Mouse (Mus musculus) neural tube, embryonic 15.5 days (tissue): Measurements from ENCODE around the gene Syt16. TPM values are rescaled to one million over a fixed set of nuclear protein-coding genes. Genes with fewer than 3 reads are reported as not detected.
A peak's percentile ranks its signal among the peaks of the same experiment; 100 is the strongest.

Source experiments
- ATAC-seq: fragments of 200-750 bp; cut with Nextera tagmentation; 2 replicates; pipeline ENCODE4 v1.8.0; 2017; ENCODE audit warnings: mild to moderate bottlenecking, moderate TSS enrichment, moderate library complexity; ENCODE audit not compliant: low FRiP score
- H3K27ac ChIP-seq: fragments of 300-500 bp; sonication (generic); replicated peaks from 2 replicates; pipeline ENCODE4 v1.5.1; 2015; ENCODE audit warnings: mild to moderate bottlenecking, inconsistent platforms
- H3K27me3 ChIP-seq: fragments of 300-500 bp; sonication (generic); replicated peaks from 2 replicates; pipeline ENCODE4 v1.6.1; 2015; ENCODE audit warnings: inconsistent platforms
- H3K36me3 ChIP-seq: fragments of 300-500 bp; sonication (generic); 2 replicates; pipeline ENCODE4 v1.6.1; 2015; ENCODE audit warnings: inconsistent platforms
- H3K4me1 ChIP-seq: fragments of 300-500 bp; sonication (generic); 2 replicates; pipeline ENCODE4 v1.6.1; 2015; ENCODE audit warnings: inconsistent platforms
- H3K4me2 ChIP-seq: fragments of 300-500 bp; sonication (generic); 2 replicates; pipeline ENCODE4 v1.6.1; 2015; ENCODE audit warnings: inconsistent platforms, mild to moderate bottlenecking, moderate library complexity
- H3K4me3 ChIP-seq: fragments of 300-500 bp; sonication (generic); replicated peaks from 2 replicates; pipeline ENCODE4 v1.5.1; 2015; ENCODE audit warnings: mild to moderate bottlenecking, inconsistent platforms
- H3K9ac ChIP-seq: fragments of 300-500 bp; sonication (generic); replicated peaks from 2 replicates; pipeline ENCODE4 v1.6.1; 2015; ENCODE audit warnings: mild to moderate bottlenecking, inconsistent platforms
- H3K9me3 ChIP-seq: fragments of 300-500 bp; sonication (generic); replicated peaks from 2 replicates; pipeline ENCODE4 v1.6.1; 2016; ENCODE audit warnings: inconsistent platforms
- WGBS: fragments of 180-500 bp; shearing (Covaris S2); methylation state at CpG from one replicate; pipeline ENCODE4 v1.1.7; 2015; ENCODE audit warnings: mixed read lengths; 5-methylcytosine and 5-hydroxymethylcytosine counted together
- polyA plus RNA-seq: library from polyadenylated mRNA; unstranded; fragments of >200 nt; fragmentation: Nextera tagmentation; extraction: Ambion mirVana; gene quantifications from 2 replicates; pipeline ENCODE4 v1.2.1, GENCODE M21; 2015

Gene Syt16
- polyA plus RNA-seq, 1 experiment from 2014 or later: 78.5 TPM

- H3K27me3 ChIP-seq: no peaks in the 10 kb centered on the region
- H3K4me3 ChIP-seq: no peak overlapping the region
- H3K4me1 ChIP-seq: peaks cover 5% of the 10 kb centered on the region
- H3K36me3 ChIP-seq: no peaks in the 10 kb centered on the region
- ATAC-seq: no peak
- no peaks in the 10 kb centered on the region for H3K9me3 ChIP-seq
- H3K4me2 ChIP-seq: no peak overlapping the region
- H3K27ac ChIP-seq: no peak overlapping the region
- WGBS: 65% methylated on average over 7 of the region's 7 CpGs
- no peak overlapping the region for H3K9ac ChIP-seq
Measured at GRCm38 (mm10) chr12:74014739-74015270, 17.3 kb downstream of the Syt16 start.

DNA sequence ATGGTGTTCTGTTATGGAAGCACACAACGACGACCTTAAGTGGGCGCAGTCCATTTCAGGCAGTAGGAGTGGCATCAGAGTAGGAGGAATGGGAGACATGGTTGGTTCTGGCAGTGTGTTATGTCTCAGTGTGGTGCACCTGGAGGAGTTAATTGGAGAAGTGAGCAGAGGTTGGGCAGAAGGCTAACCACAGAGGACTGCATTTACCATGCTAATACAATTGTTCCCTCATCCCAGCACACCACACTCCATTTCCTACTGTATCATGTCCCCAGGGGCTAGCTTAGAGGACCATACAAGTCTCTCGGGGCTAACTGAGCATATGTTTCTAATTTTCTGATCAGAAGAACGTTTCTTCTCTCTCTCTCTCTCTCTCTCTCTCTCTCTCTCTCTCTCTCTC lies 18.0 kb downstream of the Syt16 start:
- no peak overlapping the region for H3K27ac ChIP-seq
- peaks cover 5% of the 10 kb centered on the region for H3K4me1 ChIP-seq
- no peaks in the 10 kb centered on the region for H3K27me3 ChIP-seq
- H3K36me3 ChIP-seq: no peaks in the 10 kb centered on the region
- ATAC-seq: no peak
- no peaks in the 10 kb centered on the region for H3K9me3 ChIP-seq
- 81% methylated on average over 5 of the region's 5 CpGs for WGBS
- no peak overlapping the region for H3K4me2 ChIP-seq
- H3K4me3 ChIP-seq: no peak overlapping the region
- no peak overlapping the region for H3K9ac ChIP-seq

DNA sequence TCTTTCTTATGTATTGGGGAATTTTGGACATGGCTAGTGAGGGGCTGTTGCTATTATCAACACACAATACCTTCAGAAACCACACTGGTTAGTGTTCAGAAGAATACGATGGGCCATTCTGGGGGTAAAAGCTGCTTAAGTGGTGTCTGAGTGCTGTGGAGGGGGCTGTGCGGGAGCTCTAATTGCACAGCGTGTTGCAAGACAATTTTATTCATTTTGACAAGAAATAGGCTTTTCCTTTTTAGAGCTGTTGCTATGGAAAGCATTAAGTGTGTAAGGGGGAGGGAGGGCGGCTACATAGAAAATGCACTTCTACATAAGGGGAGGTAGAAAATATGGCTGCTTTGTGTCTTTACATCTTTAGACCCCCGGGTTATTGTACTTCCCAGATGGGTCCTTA lies 25.8 kb downstream of the Syt16 start:
- no peaks in the 10 kb centered on the region for H3K36me3 ChIP-seq
- no peak overlapping the region for H3K4me2 ChIP-seq
- H3K27me3 ChIP-seq: no peaks in the 10 kb centered on the region
- no peak overlapping the region for H3K27ac ChIP-seq
- H3K4me3 ChIP-seq: no peak overlapping the region
- H3K4me1 ChIP-seq: 0 out of 2 replicates have a peak, but pooled peaks cover 2% of the 10 kb centered on the region
- no peaks in the 10 kb centered on the region for H3K9me3 ChIP-seq
- 54% methylated on average over 5 of the region's 5 CpGs for WGBS
- peak; percentile 47; the same call in 1 of the 2 replicates for ATAC-seq
- no peak overlapping the region for H3K9ac ChIP-seq

GRCm38 (mm10) chr12:74024912-74025311 lies 27.5 kb downstream of the Syt16 start:
- H3K4me1 ChIP-seq: 0 out of 2 replicates have a peak, but pooled peaks cover 2% of the 10 kb centered on the region
- no peak overlapping the region for H3K4me3 ChIP-seq
- no peaks in the 10 kb centered on the region for H3K9me3 ChIP-seq
- H3K36me3 ChIP-seq: no peaks in the 10 kb centered on the region
- no peak for ATAC-seq
- WGBS: 88% methylated on average over 2 of the region's 2 CpGs
- H3K4me2 ChIP-seq: no peak overlapping the region
- H3K27ac ChIP-seq: no peak overlapping the region
- no peaks in the 10 kb centered on the region for H3K27me3 ChIP-seq
- no peak overlapping the region for H3K9ac ChIP-seq

DNA sequence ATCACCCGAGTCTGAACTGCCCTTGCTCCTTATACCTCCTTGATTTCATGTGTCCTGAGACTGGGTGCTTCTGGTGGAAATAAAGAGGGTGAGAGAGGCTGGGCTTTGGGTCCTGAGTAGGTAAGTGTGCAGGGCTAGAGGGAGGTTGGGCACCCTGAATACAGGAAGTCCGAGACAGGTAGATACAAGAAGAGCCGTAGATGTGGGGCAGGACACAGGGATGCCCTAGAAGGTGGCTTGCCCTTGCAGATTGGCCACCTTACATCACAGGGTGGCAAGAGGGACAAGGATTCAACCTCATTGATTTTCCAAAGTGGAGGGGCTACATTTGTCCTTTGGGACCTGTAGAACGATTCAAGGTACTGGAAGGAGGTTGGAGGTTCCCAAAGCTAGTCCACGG lies 45.8 kb downstream of the Syt16 start:
- 86% methylated on average over 5 of the region's 5 CpGs for WGBS

DNA sequence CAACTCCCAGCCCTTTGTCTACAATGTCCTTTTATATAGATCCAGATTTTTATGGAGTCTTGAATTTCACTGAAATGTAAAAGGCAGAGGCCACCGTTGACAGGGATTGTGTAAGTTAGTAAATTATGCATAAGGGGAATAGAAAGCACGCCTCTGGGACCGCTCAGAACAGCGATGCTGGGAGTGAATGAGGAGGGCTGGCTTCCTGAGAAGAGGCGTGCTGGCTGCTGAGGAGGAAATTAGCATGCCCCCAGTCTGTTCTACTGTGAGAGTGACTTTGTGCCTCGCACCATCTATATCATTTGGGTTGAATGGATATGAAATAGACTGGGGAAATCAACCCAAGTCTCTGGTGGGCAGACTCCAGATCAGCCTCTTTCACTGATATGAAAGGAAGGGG lies 46.3 kb downstream of the Syt16 start:
- peak overlapping the region; percentile 17; the same call in 1 of the 2 replicates for H3K4me2 ChIP-seq
- no peak overlapping the region for H3K9ac ChIP-seq
- H3K9me3 ChIP-seq: no peaks in the 10 kb centered on the region
- WGBS: 19% methylated on average over 6 of the region's 6 CpGs
- no peaks in the 10 kb centered on the region for H3K36me3 ChIP-seq
- H3K4me3 ChIP-seq: no peak overlapping the region
- no peaks in the 10 kb centered on the region for H3K27me3 ChIP-seq
- H3K4me1 ChIP-seq: peaks cover 14% of the 10 kb centered on the region
- peak overlapping the region; percentile 54 for H3K27ac ChIP-seq
- peak; percentile 70 for ATAC-seq

More for the DNA sequence above, 45.8 kb downstream of the Syt16 start:
- H3K27ac ChIP-seq: no peak overlapping the region
- ATAC-seq: no peak
- H3K27me3 ChIP-seq: no peaks in the 10 kb centered on the region
- H3K9me3 ChIP-seq: no peaks in the 10 kb centered on the region
- no peaks in the 10 kb centered on the region for H3K36me3 ChIP-seq
- H3K9ac ChIP-seq: no peak overlapping the region
- no peak overlapping the region for H3K4me3 ChIP-seq
- H3K4me2 ChIP-seq: no peak overlapping the region
- peaks cover 14% of the 10 kb centered on the region for H3K4me1 ChIP-seq

GRCm38 (mm10) chr12:74044241-74044640 lies 46.8 kb downstream of the Syt16 start:
- no peaks in the 10 kb centered on the region for H3K9me3 ChIP-seq
- H3K4me1 ChIP-seq: peaks cover 14% of the 10 kb centered on the region
- peak overlapping the region; percentile 54 for H3K27ac ChIP-seq
- no peak overlapping the region for H3K9ac ChIP-seq
- no peaks in the 10 kb centered on the region for H3K27me3 ChIP-seq
- 39% methylated on average over 4 of the region's 4 CpGs for WGBS
- no peak overlapping the region for H3K4me3 ChIP-seq
- peak; percentile 31; the same call in 1 of the 2 replicates for ATAC-seq
- peak overlapping the region; percentile 17; the same call in 1 of the 2 replicates for H3K4me2 ChIP-seq
- H3K36me3 ChIP-seq: no peaks in the 10 kb centered on the region

GRCm38 (mm10) chr12:74055336-74055931 lies 58.0 kb downstream of the Syt16 start:
- Histone ChIP-seq H3K4me3 (no peak overlapping the region), H3K36me3 (no peaks in the 10 kb centered on the region), H3K4me2 (no peak overlapping the region), H3K27ac (no peak overlapping the region; the same call in 1 of the 2 replicates), H3K27me3 (no peaks in the 10 kb centered on the region), H3K9me3 (no peaks in the 10 kb centered on the region), H3K4me1 (0 out of 2 replicates have a peak, but pooled peaks cover 7% of the 10 kb centered on the region), H3K9ac (no peak overlapping the region)
- WGBS: 41% methylated on average over 12 of the region's 12 CpGs
- ATAC-seq: peak; percentile 84

GRCm38 (mm10) chr12:74056162-74056561 lies 58.7 kb downstream of the Syt16 start:
- no peaks in the 10 kb centered on the region for H3K27me3 ChIP-seq
- ATAC-seq: no peak
- H3K27ac ChIP-seq: no peak overlapping the region
- H3K9ac ChIP-seq: no peak overlapping the region
- H3K4me2 ChIP-seq: no peak overlapping the region
- 0 out of 2 replicates have a peak, but pooled peaks cover 7% of the 10 kb centered on the region for H3K4me1 ChIP-seq
- 28% methylated on average over 2 of the region's 2 CpGs for WGBS
- H3K36me3 ChIP-seq: no peaks in the 10 kb centered on the region
- no peak overlapping the region for H3K4me3 ChIP-seq
- H3K9me3 ChIP-seq: no peaks in the 10 kb centered on the region

DNA sequence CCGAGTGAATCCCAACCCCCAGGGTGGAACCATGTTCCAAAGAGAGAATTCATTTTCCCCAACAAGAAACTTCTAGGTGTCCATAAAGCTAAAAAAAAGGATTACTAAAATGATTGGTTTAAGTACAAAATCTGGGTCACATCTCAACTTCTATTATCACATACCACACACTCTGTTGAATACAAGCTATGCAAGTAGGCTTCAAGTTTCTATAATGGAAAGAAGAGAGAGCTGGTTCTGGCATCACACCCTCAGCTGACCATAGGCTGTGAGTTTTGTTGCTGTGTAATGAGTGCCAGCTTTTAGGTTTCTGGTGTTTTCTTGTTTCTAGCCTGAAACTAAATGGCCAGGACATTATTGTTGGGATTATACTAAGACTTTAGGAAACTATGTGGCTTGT lies 65.1 kb downstream of the Syt16 start:
- Histone ChIP-seq H3K4me1 (no peaks in the 10 kb centered on the region), H3K4me2 (no peak overlapping the region), H3K4me3 (no peak overlapping the region), H3K36me3 (no peaks in the 10 kb centered on the region), H3K9ac (no peak overlapping the region), H3K27me3 (no peaks in the 10 kb centered on the region), H3K27ac (no peak overlapping the region), H3K9me3 (no peaks in the 10 kb centered on the region)
- ATAC-seq: no peak
- WGBS: 86% methylated on average over 1 of the region's 1 CpGs

DNA sequence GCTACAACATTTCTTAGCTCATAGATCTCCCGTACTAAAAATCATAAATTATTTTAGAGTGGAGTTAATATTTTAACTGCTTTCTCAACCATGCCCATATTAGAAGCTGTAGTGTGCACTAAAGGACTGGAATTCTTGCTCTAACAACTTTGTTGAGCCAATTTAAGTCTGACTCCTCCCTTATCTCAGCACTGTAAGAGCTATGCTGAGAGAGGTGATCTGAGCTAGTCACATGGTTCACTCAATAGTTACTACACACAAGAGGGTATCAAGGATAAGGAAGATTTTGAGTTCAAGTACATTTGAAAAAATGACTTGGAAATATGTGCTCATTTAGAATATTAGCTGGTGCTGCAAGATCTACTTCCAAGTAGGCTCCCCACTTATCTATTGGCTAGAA lies 71.5 kb downstream of the Syt16 start:
- no peak for ATAC-seq
- no peak overlapping the region for H3K27ac ChIP-seq
- H3K27me3 ChIP-seq: no peaks in the 10 kb centered on the region
- H3K4me2 ChIP-seq: no peak overlapping the region
- no peaks in the 10 kb centered on the region for H3K4me1 ChIP-seq
- H3K4me3 ChIP-seq: no peak overlapping the region
- no peak overlapping the region for H3K9ac ChIP-seq
- no peaks in the 10 kb centered on the region for H3K36me3 ChIP-seq
- H3K9me3 ChIP-seq: no peaks in the 10 kb centered on the region
- whole genome bisulfite sequencing: 92% methylated on average over 1 of the region's 1 CpGs

GRCm38 (mm10) chr12:74075590-74075989 lies 78.1 kb downstream of the Syt16 start:
- Histone ChIP-seq H3K9me3 (no peaks in the 10 kb centered on the region), H3K4me3 (no peak overlapping the region), H3K27ac (no peak overlapping the region), H3K36me3 (no peaks in the 10 kb centered on the region), H3K27me3 (no peaks in the 10 kb centered on the region), H3K9ac (no peak overlapping the region), H3K4me2 (no peak overlapping the region), H3K4me1 (peaks cover 4% of the 10 kb centered on the region; the same call in 1 of the 2 replicates)
- 69% methylated on average over 3 of the region's 3 CpGs for WGBS
- ATAC-seq: no peak
